Mouse (Mus musculus): ENCODE data around the gene E330021D16Rik. TPM values are rescaled to one million over a fixed set of nuclear protein-coding genes. Genes with fewer than 3 reads are reported as not detected.
A peak's percentile ranks its signal among the peaks of the same experiment; 100 is the strongest.

The E330021D16Rik gene
- polyA plus RNA-seq, 1 experiment from 2014 or later = not detected

DNA sequence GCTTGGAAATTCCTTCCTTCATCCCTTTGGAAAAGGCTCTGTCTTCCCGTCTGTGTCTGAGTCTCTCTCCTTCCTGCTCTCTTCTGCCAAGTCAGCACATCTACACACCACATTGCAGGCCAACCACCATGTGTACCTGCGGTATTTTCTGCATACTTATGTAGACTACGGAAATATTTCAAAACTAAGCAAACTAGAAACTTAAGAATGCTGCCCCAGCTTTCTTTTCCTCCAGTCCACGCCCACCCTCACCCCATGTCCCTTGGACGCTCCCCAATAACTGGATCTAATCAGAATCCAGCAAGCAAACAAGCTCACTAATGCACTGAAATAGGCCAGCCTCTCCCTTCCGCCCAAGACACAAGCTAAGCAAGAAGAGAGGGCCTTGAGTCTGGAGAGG is 11.9 kb upstream of the E330021D16Rik start:
- H3K27ac ChIP-seq (ENCODE audit: low read depth, low read length) = no peak overlapping the region
- no peak overlapping the region for H3K4me2 ChIP-seq (ENCODE audit: low read depth)
- 89% methylated on average over 6 of the region's 6 CpGs for WGBS
- no peak overlapping the region for H3K9ac ChIP-seq (ENCODE audit: low read length)
- ATAC-seq (ENCODE audit: insufficient read depth, low FRiP score, low TSS enrichment) (no peak), DNase-seq (ENCODE audit: low spot score) (no peak)
- H3K27me3 ChIP-seq (ENCODE audit: control insufficient read depth, insufficient read depth, low read length) = no peaks in the 10 kb centered on the region
- H3K36me3 ChIP-seq (ENCODE audit: control insufficient read depth, insufficient read depth, low read length) = no peaks in the 10 kb centered on the region
- no peaks in the 10 kb centered on the region for H3K4me1 ChIP-seq (ENCODE audit: control insufficient read depth, insufficient read depth, low read length)
- no peaks in the 10 kb centered on the region for H3K9me3 ChIP-seq (ENCODE audit: control insufficient read depth, low read length)
- H3K4me3 ChIP-seq (ENCODE audit: low read depth, low read length) = no peak overlapping the region

DNA sequence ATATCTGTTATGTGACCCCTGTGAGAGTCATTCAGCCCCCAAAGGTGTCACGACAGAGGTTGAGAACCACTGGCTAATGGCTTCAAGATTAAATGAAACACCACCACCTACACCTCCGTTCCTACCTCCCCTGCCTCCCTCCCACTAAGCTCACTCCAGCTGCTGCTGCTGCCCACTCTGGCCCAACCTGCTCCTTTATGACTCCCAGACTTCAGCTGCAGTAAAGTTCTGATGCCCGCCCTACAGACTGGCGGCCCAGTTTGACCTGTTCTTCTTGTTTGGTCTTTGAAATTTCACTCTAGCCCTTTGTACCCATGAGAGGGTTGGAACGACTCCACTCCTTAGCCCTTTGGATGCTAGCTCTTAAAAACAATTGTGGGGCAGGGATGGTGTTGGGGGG is 10.6 kb upstream of the E330021D16Rik start:
- no peaks in the 10 kb centered on the region for H3K36me3 ChIP-seq (ENCODE audit: control insufficient read depth, insufficient read depth, low read length)
- H3K4me3 ChIP-seq (ENCODE audit: low read depth, low read length) = no peak overlapping the region
- WGBS = 85% methylated on average over 5 of the region's 5 CpGs
- no peak overlapping the region for H3K27ac ChIP-seq (ENCODE audit: low read depth, low read length)
- no peaks in the 10 kb centered on the region for H3K4me1 ChIP-seq (ENCODE audit: control insufficient read depth, insufficient read depth, low read length)
- H3K9ac ChIP-seq (ENCODE audit: low read length) = no peak overlapping the region
- DNase-seq (ENCODE audit: low spot score) (no peak), ATAC-seq (ENCODE audit: insufficient read depth, low FRiP score, low TSS enrichment) (no peak)
- no peaks in the 10 kb centered on the region for H3K27me3 ChIP-seq (ENCODE audit: control insufficient read depth, insufficient read depth, low read length)
- no peaks in the 10 kb centered on the region for H3K9me3 ChIP-seq (ENCODE audit: control insufficient read depth, low read length)
- no peak overlapping the region for H3K4me2 ChIP-seq (ENCODE audit: low read depth)

- DNase-seq (ENCODE audit: low spot score) (no peak), ATAC-seq (ENCODE audit: insufficient read depth, low FRiP score, low TSS enrichment) (no peak)
- H3K9ac ChIP-seq (ENCODE audit: low read length) = no peak overlapping the region
- 79% methylated on average over 3 of the region's 3 CpGs for WGBS
- H3K4me2 ChIP-seq (ENCODE audit: low read depth) = no peak overlapping the region
- no peaks in the 10 kb centered on the region for H3K27me3 ChIP-seq (ENCODE audit: control insufficient read depth, insufficient read depth, low read length)
- no peak overlapping the region for H3K4me3 ChIP-seq (ENCODE audit: low read depth, low read length)
- no peaks in the 10 kb centered on the region for H3K9me3 ChIP-seq (ENCODE audit: control insufficient read depth, low read length)
- H3K36me3 ChIP-seq (ENCODE audit: control insufficient read depth, insufficient read depth, low read length) = no peaks in the 10 kb centered on the region
- H3K27ac ChIP-seq (ENCODE audit: low read depth, low read length) = no peak overlapping the region
- no peaks in the 10 kb centered on the region for H3K4me1 ChIP-seq (ENCODE audit: control insufficient read depth, insufficient read depth, low read length)
These were observed 8.8 kb upstream of the E330021D16Rik start for GRCm38 (mm10) chr6:136424166-136424565.

DNA sequence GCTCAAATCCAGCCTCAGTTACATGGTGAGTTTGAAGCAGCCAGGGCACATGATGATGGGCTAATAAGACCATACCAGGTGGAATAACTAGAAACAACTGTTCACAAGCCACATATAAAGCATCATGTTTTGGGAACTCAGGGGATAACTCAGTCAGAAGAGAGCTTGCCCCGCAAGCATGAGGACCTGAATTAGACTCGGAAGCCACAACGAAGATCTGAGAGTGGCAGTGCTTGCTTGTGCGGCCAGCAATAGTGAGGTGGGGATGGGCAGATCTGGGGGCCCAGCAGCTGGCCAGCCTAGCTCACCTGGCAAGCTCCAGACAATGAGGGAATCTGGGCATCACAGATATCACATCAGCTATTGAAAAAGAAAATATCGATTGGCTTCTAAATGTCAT is 7.8 kb upstream of the E330021D16Rik start:
- H3K4me1 ChIP-seq (ENCODE audit: control insufficient read depth, insufficient read depth, low read length) = no peaks in the 10 kb centered on the region
- H3K36me3 ChIP-seq (ENCODE audit: control insufficient read depth, insufficient read depth, low read length) = no peaks in the 10 kb centered on the region
- WGBS = 95% methylated on average over 5 of the region's 5 CpGs
- no peaks in the 10 kb centered on the region for H3K27me3 ChIP-seq (ENCODE audit: control insufficient read depth, insufficient read depth, low read length)
- ATAC-seq (ENCODE audit: insufficient read depth, low FRiP score, low TSS enrichment) = no peak
- no peak for DNase-seq (ENCODE audit: low spot score)
- no peaks in the 10 kb centered on the region for H3K9me3 ChIP-seq (ENCODE audit: control insufficient read depth, low read length)
- no peak overlapping the region for H3K27ac ChIP-seq (ENCODE audit: low read depth, low read length)
- H3K4me3 ChIP-seq (ENCODE audit: low read depth, low read length) = no peak overlapping the region
- no peak overlapping the region for H3K9ac ChIP-seq (ENCODE audit: low read length)
- no peak overlapping the region for H3K4me2 ChIP-seq (ENCODE audit: low read depth)

GRCm38 (mm10) chr6:136422084-136422853 is 6.9 kb upstream of the E330021D16Rik start:
- Histone ChIP-seq H3K9me3 (ENCODE audit: control insufficient read depth, low read length) (no peaks in the 10 kb centered on the region), H3K4me3 (ENCODE audit: low read depth, low read length) (no peak overlapping the region), H3K36me3 (ENCODE audit: control insufficient read depth, insufficient read depth, low read length) (no peaks in the 10 kb centered on the region), H3K4me2 (ENCODE audit: low read depth) (no peak overlapping the region), H3K27ac (ENCODE audit: low read depth, low read length) (no peak overlapping the region), H3K4me1 (ENCODE audit: control insufficient read depth, insufficient read depth, low read length) (no peaks in the 10 kb centered on the region), H3K9ac (ENCODE audit: low read length) (no peak overlapping the region), H3K27me3 (ENCODE audit: control insufficient read depth, insufficient read depth, low read length) (no peaks in the 10 kb centered on the region)
- no peak for ATAC-seq (ENCODE audit: insufficient read depth, low FRiP score, low TSS enrichment)
- peak; percentile 69 for DNase-seq (ENCODE audit: low spot score)
- WGBS = 65% methylated on average over 16 of the region's 16 CpGs

GRCm38 (mm10) chr6:136421059-136421458 is 5.7 kb upstream of the E330021D16Rik start:
- no peak for ATAC-seq (ENCODE audit: insufficient read depth, low FRiP score, low TSS enrichment)
- 61% methylated on average over 3 of the region's 3 CpGs for WGBS

DNA sequence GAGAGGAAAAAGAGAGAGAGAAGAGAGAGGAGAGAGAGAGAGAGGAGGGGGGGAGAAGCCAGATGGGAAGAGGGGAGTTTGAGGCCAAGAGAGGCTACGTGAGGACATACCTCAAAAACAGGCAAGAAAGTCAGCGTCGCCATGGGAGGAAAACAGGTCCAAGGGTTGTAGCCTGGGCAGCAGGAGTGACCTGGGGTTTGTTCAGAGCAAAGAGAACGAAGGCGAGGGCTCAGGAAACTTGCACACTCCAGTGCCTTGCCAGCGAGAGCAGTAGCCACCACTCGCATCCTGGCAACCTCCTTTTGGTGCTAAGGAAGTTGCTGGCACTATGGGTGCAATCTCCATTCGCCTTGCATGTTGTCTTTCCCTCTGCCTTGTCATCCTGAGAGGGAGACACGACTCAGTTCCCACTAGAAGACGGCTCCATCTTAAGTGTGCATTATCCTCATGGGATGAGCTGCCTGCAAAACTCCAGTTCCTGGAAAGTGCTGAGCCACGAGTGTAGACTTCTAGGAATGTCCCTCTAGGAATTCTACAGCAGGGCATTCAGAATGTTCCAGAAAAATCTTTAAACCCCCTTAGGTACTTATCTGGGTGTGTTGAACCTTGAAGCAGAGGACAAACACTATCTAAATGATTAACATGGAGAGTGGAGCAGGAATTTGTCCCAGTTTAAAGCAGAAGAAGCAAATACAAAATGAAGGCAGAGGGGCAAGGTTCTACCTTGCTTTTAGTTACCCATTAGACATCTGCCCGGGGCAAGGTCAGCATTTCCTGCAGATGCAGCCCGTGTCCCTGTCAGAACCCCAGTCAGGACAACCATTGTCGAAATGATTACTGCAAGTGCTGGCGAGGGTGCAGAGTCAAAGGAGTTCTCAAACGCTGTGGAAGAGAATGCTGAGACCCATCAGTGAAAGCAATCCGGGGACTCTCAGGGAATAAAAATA is 3.8 kb upstream of the E330021D16Rik start:
- H3K4me2 ChIP-seq (ENCODE audit: low read depth) = no peak overlapping the region
- no peaks in the 10 kb centered on the region for H3K4me1 ChIP-seq (ENCODE audit: control insufficient read depth, insufficient read depth, low read length)
- no peak for ATAC-seq (ENCODE audit: insufficient read depth, low FRiP score, low TSS enrichment)
- H3K9ac ChIP-seq (ENCODE audit: low read length) = no peak overlapping the region
- no peaks in the 10 kb centered on the region for H3K27me3 ChIP-seq (ENCODE audit: control insufficient read depth, insufficient read depth, low read length)
- whole genome bisulfite sequencing = 84% methylated on average over 17 of the region's 17 CpGs
- H3K27ac ChIP-seq (ENCODE audit: low read depth, low read length) = no peak overlapping the region
- H3K4me3 ChIP-seq (ENCODE audit: low read depth, low read length) = no peak overlapping the region
- no peaks in the 10 kb centered on the region for H3K36me3 ChIP-seq (ENCODE audit: control insufficient read depth, insufficient read depth, low read length)
- no peaks in the 10 kb centered on the region for H3K9me3 ChIP-seq (ENCODE audit: control insufficient read depth, low read length)
- DNase-seq (ENCODE audit: low spot score) = no peak

More at GRCm38 (mm10) chr6:136421059-136421458, 5.7 kb upstream of the E330021D16Rik start:
- Histone ChIP-seq H3K4me2 (ENCODE audit: low read depth) (no peak overlapping the region), H3K27ac (ENCODE audit: low read depth, low read length) (no peak overlapping the region), H3K9me3 (ENCODE audit: control insufficient read depth, low read length) (no peaks in the 10 kb centered on the region), H3K9ac (ENCODE audit: low read length) (no peak overlapping the region), H3K27me3 (ENCODE audit: control insufficient read depth, insufficient read depth, low read length) (no peaks in the 10 kb centered on the region), H3K36me3 (ENCODE audit: control insufficient read depth, insufficient read depth, low read length) (no peaks in the 10 kb centered on the region), H3K4me3 (ENCODE audit: low read depth, low read length) (no peak overlapping the region), H3K4me1 (ENCODE audit: control insufficient read depth, insufficient read depth, low read length) (no peaks in the 10 kb centered on the region)
- no peak for DNase-seq (ENCODE audit: low spot score)

GRCm38 (mm10) chr6:136418333-136418848 is 3.0 kb upstream of the E330021D16Rik start:
- Histone ChIP-seq H3K4me1 (ENCODE audit: control insufficient read depth, insufficient read depth, low read length) (no peaks in the 10 kb centered on the region), H3K36me3 (ENCODE audit: control insufficient read depth, insufficient read depth, low read length) (no peaks in the 10 kb centered on the region), H3K4me2 (ENCODE audit: low read depth) (no peak overlapping the region), H3K27ac (ENCODE audit: low read depth, low read length) (no peak overlapping the region), H3K9me3 (ENCODE audit: control insufficient read depth, low read length) (peaks cover 3% of the 10 kb centered on the region; the same call in 1 of the 2 replicates), H3K4me3 (ENCODE audit: low read depth, low read length) (no peak overlapping the region), H3K27me3 (ENCODE audit: control insufficient read depth, insufficient read depth, low read length) (no peaks in the 10 kb centered on the region), H3K9ac (ENCODE audit: low read length) (no peak overlapping the region)
- 72% methylated on average over 8 of the region's 8 CpGs for WGBS
- ATAC-seq (ENCODE audit: insufficient read depth, low FRiP score, low TSS enrichment) (no peak), DNase-seq (ENCODE audit: low spot score) (no peak)
